Mouse (Mus musculus) testis, adult 2 months (tissue): ENCODE data around the gene Psg16. TPM values are rescaled to one million over a fixed set of nuclear protein-coding genes. Genes with fewer than 3 reads are reported as not detected.

Source experiments
- H3K27ac ChIP-seq: fragments of 200-500 bp; 2 replicates; pipeline ENCODE4 v1.5.1; 2012; ENCODE audit warnings: low read depth, low read length; ENCODE audit not compliant: control insufficient read depth, insufficient read depth
- H3K27me3 ChIP-seq: fragments of 200-500 bp; 2 replicates; pipeline ENCODE4 v1.6.1; 2012; ENCODE audit warnings: mild to moderate bottlenecking, low read length, moderate library complexity; ENCODE audit not compliant: control insufficient read depth, insufficient read depth
- H3K36me3 ChIP-seq: fragments of 200-500 bp; 2 replicates; pipeline ENCODE4 v1.6.1; 2012; ENCODE audit warnings: mild to moderate bottlenecking, low read length; ENCODE audit not compliant: control insufficient read depth, insufficient read depth
- H3K4me1 ChIP-seq: fragments of 200-500 bp; 2 replicates; pipeline ENCODE4 v1.6.1; 2012; ENCODE audit warnings: low read length; ENCODE audit not compliant: control insufficient read depth, insufficient read depth
- H3K4me3 ChIP-seq: fragments of 200-500 bp; 2 replicates; pipeline ENCODE4 v1.5.1; 2012; ENCODE audit warnings: low read depth, mild to moderate bottlenecking, low read length, moderate library complexity, mixed read lengths; ENCODE audit not compliant: control insufficient read depth
- CTCF ChIP-seq: fragments of 200-500 bp; IDR thresholded peaks from 2 replicates; pipeline ENCODE4 v1.5.1; 2012; ENCODE audit warnings: low read depth, mild to moderate bottlenecking, inconsistent platforms, low read length, moderate library complexity; ENCODE audit not compliant: control insufficient read depth, insufficient read depth, insufficient replicate concordance
- POLR2A ChIP-seq: fragments of 200-500 bp; IDR thresholded peaks from 2 replicates; pipeline ENCODE4 v1.6.1; 2012; ENCODE audit warnings: low read depth, mild to moderate bottlenecking, inconsistent platforms, low read length, moderate library complexity; ENCODE audit not compliant: control insufficient read depth
- polyA plus RNA-seq: library from polyadenylated mRNA; depleted of rRNA; stranded (reverse); fragments of >200 nt; gene quantifications from 2 replicates; pipeline ENCODE4 v1.2.3, GENCODE M21; 2012

The Psg16 gene
- polyA plus RNA-seq, 1 experiment: 0.19 TPM

GRCm38 (mm10) chr7:17048431-17049190 lies 25.2 kb upstream of the Psg16 start:
- Histone ChIP-seq H3K4me1 (peaks cover 14% of the 10 kb centered on the region), H3K27ac (no peak overlapping the region), H3K36me3 (no peaks in the 10 kb centered on the region), H3K4me3 (no peak overlapping the region), H3K27me3 (no peaks in the 10 kb centered on the region)
- TF ChIP-seq CTCF (no peak), POLR2A (no peak)

- no peaks in the 10 kb centered on the region for H3K27me3 ChIP-seq
- H3K27ac ChIP-seq: no peak overlapping the region
- H3K36me3 ChIP-seq: no peaks in the 10 kb centered on the region
- peaks cover 13% of the 10 kb centered on the region for H3K4me1 ChIP-seq
- TF ChIP-seq CTCF (no peak), POLR2A (no peak)
- H3K4me3 ChIP-seq: no peak overlapping the region
Measured at GRCm38 (mm10) chr7:17050491-17050890, 23.3 kb upstream of the Psg16 start.

- no peak for TF ChIP-seq POLR2A
- TF ChIP-seq CTCF: peak; percentile 87
- Histone ChIP-seq H3K27me3 (no peaks in the 10 kb centered on the region), H3K27ac (no peak overlapping the region), H3K4me3 (no peak overlapping the region), H3K36me3 (no peaks in the 10 kb centered on the region), H3K4me1 (peaks cover 15% of the 10 kb centered on the region)
Measured at GRCm38 (mm10) chr7:17050933-17051594, 22.8 kb upstream of the Psg16 start.

GRCm38 (mm10) chr7:17054325-17054989 lies 19.4 kb upstream of the Psg16 start:
- H3K36me3 ChIP-seq: no peaks in the 10 kb centered on the region
- peak overlapping the region; percentile 17 for H3K4me3 ChIP-seq
- H3K4me1 ChIP-seq: peaks cover 32% of the 10 kb centered on the region
- no peak for TF ChIP-seq CTCF
- TF ChIP-seq POLR2A: no peak
- no peak overlapping the region for H3K27ac ChIP-seq
- no peaks in the 10 kb centered on the region for H3K27me3 ChIP-seq

GRCm38 (mm10) chr7:17055287-17055946 lies 18.4 kb upstream of the Psg16 start:
- peak overlapping the region; percentile 67 for H3K4me3 ChIP-seq
- H3K4me1 ChIP-seq: peaks cover 36% of the 10 kb centered on the region
- peak overlapping the region; percentile 9; the same call in 1 of the 2 replicates for H3K27ac ChIP-seq
- no peaks in the 10 kb centered on the region for H3K27me3 ChIP-seq
- TF ChIP-seq CTCF (no peak), POLR2A (no peak)
- H3K36me3 ChIP-seq: no peaks in the 10 kb centered on the region

- no peaks in the 10 kb centered on the region for H3K36me3 ChIP-seq
- H3K27ac ChIP-seq: peak overlapping the region; percentile 47
- H3K27me3 ChIP-seq: no peaks in the 10 kb centered on the region
- H3K4me3 ChIP-seq: peak overlapping the region; percentile 67
- TF ChIP-seq POLR2A (peak; percentile 62; the same call in 1 of the 2 replicates), CTCF (no peak)
- peaks cover 38% of the 10 kb centered on the region for H3K4me1 ChIP-seq
Measured at GRCm38 (mm10) chr7:17056081-17056581, 17.7 kb upstream of the Psg16 start.
